Mouse (Mus musculus): ENCODE results near the gene Olfr301.

Gene Olfr301

GRCm38 (mm10) chr7:86403546-86403945, at the start of gene Olfr301:
Gene Olfr301, plus strand, starts transcription at chr7:86403846.
- 89% methylated on average over 2 of the region's 2 CpGs for WGBS

GRCm38 (mm10) chr7:86366828-86367227, 36.8 kb upstream of the Olfr301 start, which contains the start of gene Olfr305:
Gene Olfr305, minus strand, starts transcription at chr7:86366928.
- 84% methylated on average over 1 of the region's 1 CpGs for WGBS

- 66% methylated on average over 3 of the region's 3 CpGs for WGBS
These were observed 17.9 kb upstream of the Olfr301 start for GRCm38 (mm10) chr7:86385769-86386168.

DNA sequence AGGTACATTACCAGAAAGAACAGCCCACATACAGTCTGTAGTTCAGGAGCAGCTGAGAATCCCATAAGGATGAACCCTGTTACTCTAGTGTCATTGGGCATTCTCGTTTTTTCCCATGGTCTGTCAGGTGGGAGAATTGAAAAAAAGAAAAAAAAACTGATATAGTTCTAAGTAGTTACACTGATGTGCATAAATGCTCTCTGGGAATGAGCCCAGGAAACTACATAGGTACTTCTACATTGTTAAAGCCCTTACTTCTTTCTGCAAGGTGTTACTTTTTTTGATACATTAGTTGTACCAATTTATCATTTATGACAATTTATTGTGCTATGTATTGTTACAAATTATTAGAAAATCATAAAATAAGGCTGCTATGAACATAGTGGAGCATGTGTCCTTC, 17.1 kb upstream of the Olfr301 start, which contains the start of gene Olfr304:
TSS of gene Olfr304 (minus strand) at position 101 of the 400 bp plus-strand sequence.
- 53% methylated on average over 1 of the region's 1 CpGs for WGBS

GRCm38 (mm10) chr7:86397689-86398088, 6.0 kb upstream of the Olfr301 start, which contains the start of gene Olfr303:
Gene Olfr303, minus strand, starts transcription at chr7:86397789.

GRCm38 (mm10) chr7:86459621-86460020, 56.0 kb downstream of the Olfr301 start, which contains the start of gene Olfr299:
Gene Olfr299, plus strand, starts transcription at chr7:86459921.
- 71% methylated on average over 1 of the region's 1 CpGs for WGBS

Data from cerebral cortex, adult 2 months (tissue).